Mouse (Mus musculus): ENCODE results near the gene Olfr107. TPM values are rescaled to one million over a fixed set of nuclear protein-coding genes. Genes with fewer than 3 reads are reported as not detected.

Olfr107 gene
- polyA plus RNA-seq (2015; fragmentation: Nextera tagmentation; extraction: Ambion mirVana), result not detected in 2 replicates

GRCm38 (mm10) chr17:37398926-37399325 is at the start of gene Olfr107:
Gene Olfr107 (plus strand): TSS chr17:37399226.
- 57% methylated on average over 3 of the region's 3 CpGs for WGBS (ENCODE audit: insufficient replicate concordance)
- no peaks in the 10 kb centered on the region for H3K4me1 ChIP-seq (replicated peaks)
- H3K9ac ChIP-seq, result no peak within 1 kb of the TSS
- no peak within 1 kb of the TSS for H3K27ac ChIP-seq
- H3K36me3 ChIP-seq, result no peaks in the 10 kb centered on the region
- no peak within 1 kb of the TSS for H3K4me3 ChIP-seq (replicated peaks)
- H3K27me3 ChIP-seq, result no peaks in the 10 kb centered on the region
- no peak for ATAC-seq (ENCODE audit: low read depth)
- H3K4me2 ChIP-seq, result no peak within 1 kb of the TSS
- no peaks in the 10 kb centered on the region for H3K9me3 ChIP-seq (replicated peaks)
- DNase-seq, result no peak

DNA sequence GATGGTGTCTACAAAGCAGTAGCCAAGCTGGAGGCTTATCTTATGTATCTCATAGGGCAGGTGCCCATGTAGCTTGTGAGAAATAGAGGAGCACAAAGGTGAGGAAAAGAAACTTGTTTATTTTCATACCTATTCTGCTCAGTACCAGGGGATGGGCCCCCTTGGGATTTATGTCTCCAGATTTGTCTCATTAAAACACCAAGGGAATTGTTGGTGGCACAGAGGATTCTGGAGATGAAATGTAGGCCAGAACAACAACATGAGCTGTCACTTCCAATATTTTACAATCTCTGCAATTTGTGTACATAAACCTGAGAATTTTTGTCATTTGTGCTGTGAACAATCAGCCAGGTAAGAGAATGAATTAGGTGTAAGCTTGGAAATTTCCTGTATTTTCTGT is 39.7 kb upstream of the Olfr107 start, which contains the start of gene Olfr104-ps:
Gene Olfr104-ps, plus strand, starts transcription at position 301 of the 400 bp plus-strand sequence.
- no peak within 1 kb of the TSS for H3K9ac ChIP-seq
- no peak for ATAC-seq (ENCODE audit: low read depth)
- H3K4me2 ChIP-seq, result no peak within 1 kb of the TSS
- H3K27ac ChIP-seq, result no peak within 1 kb of the TSS
- no peaks in the 10 kb centered on the region for H3K36me3 ChIP-seq
- H3K27me3 ChIP-seq, result no peaks in the 10 kb centered on the region
- H3K4me3 ChIP-seq (replicated peaks), result no peak within 1 kb of the TSS
- DNase-seq, result no peak
- no peaks in the 10 kb centered on the region for H3K4me1 ChIP-seq (replicated peaks)
- no peaks in the 10 kb centered on the region for H3K9me3 ChIP-seq (replicated peaks)

- ATAC-seq (ENCODE audit: low read depth), result no peak
- no peaks in the 10 kb centered on the region for H3K9me3 ChIP-seq (replicated peaks)
- no peaks in the 10 kb centered on the region for H3K36me3 ChIP-seq
- H3K9ac ChIP-seq, result no peak within 1 kb of the TSS
- no peak for DNase-seq
- no peak within 1 kb of the TSS for H3K4me3 ChIP-seq (replicated peaks)
- H3K27me3 ChIP-seq, result no peaks in the 10 kb centered on the region
- no peak within 1 kb of the TSS for H3K27ac ChIP-seq
- H3K4me2 ChIP-seq, result no peak within 1 kb of the TSS
- no peaks in the 10 kb centered on the region for H3K4me1 ChIP-seq (replicated peaks)
These were observed 20.3 kb upstream of the Olfr107 start, which contains the start of gene Olfr105-ps for GRCm38 (mm10) chr17:37378733-37379132. Gene Olfr105-ps (plus strand): TSS chr17:37379033.

- Histone ChIP-seq H3K27me3 (no peaks in the 10 kb centered on the region), H3K9ac (no peak within 1 kb of the TSS), H3K36me3 (no peaks in the 10 kb centered on the region), H3K9me3 (replicated peaks) (no peaks in the 10 kb centered on the region), H3K4me2 (no peak within 1 kb of the TSS), H3K4me3 (replicated peaks) (no peak within 1 kb of the TSS), H3K4me1 (replicated peaks) (no peaks in the 10 kb centered on the region), H3K27ac (no peak within 1 kb of the TSS)
- ATAC-seq (ENCODE audit: low read depth) (no peak), DNase-seq (no peak)
- WGBS (ENCODE audit: insufficient replicate concordance), result 51% methylated on average over 1 of the region's 1 CpGs
These were observed 8.9 kb upstream of the Olfr107 start, which contains the start of gene Olfr106-ps for GRCm38 (mm10) chr17:37390093-37390492. Gene Olfr106-ps (plus strand): TSS chr17:37390393.

DNA sequence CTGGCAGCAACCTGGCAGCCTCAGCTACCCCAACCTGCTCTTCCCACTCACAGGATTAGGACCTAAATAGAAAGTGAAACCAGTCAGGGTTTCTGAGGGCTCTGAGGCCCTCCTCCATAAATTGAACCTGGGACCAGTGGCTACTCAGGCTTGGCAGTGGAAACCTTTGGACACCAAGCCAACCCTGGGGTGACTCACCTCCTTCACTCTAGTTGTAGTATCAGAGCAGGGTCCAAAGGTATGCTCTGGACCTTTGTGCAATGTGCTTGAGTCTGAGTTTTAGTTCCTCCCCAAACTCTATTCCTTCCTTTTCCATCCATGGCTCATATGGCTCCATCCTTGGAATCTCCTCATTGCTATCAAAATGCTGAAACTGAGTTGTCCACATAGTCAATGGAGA is 14.4 kb downstream of the Olfr107 start:
- ATAC-seq (ENCODE audit: low read depth) (no peak), DNase-seq (no peak)
- Histone ChIP-seq H3K4me3 (replicated peaks) (no peak overlapping the region), H3K4me2 (no peak overlapping the region), H3K27ac (no peak overlapping the region), H3K4me1 (replicated peaks) (no peaks in the 10 kb centered on the region), H3K9me3 (replicated peaks) (no peaks in the 10 kb centered on the region), H3K9ac (no peak overlapping the region), H3K27me3 (no peaks in the 10 kb centered on the region), H3K36me3 (no peaks in the 10 kb centered on the region)

DNA sequence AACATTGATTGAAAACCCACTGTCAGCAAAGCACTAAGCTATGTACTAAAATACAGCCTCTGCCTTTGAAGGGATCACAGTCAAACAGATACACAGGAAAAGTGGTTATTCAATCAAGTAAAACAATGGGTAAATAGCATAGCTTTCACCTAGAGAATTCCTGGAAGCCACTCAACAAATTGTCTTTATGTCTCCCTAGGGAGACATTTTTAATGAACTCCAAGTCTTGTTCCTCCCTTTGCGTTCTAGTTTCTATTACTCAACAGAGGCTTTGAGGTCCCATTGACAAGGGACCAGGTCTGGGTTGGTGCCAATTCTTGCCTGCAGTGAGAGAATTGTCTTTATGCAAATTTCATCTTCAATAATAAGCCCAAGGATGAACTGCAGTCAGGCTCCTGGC is 46.2 kb downstream of the Olfr107 start, which contains the start of gene Olfr108:
Gene Olfr108, plus strand, starts transcription at position 301 of the 400 bp plus-strand sequence.
- H3K4me2 ChIP-seq, result no peak within 1 kb of the TSS
- 0 out of 2 replicates have a peak, but pooled peaks cover 3% of the 10 kb centered on the region for H3K9me3 ChIP-seq (replicated peaks)
- no peak within 1 kb of the TSS for H3K9ac ChIP-seq
- no peak within 1 kb of the TSS for H3K4me3 ChIP-seq (replicated peaks)
- 77% methylated on average over 1 of the region's 1 CpGs for WGBS (ENCODE audit: insufficient replicate concordance)
- ATAC-seq (ENCODE audit: low read depth) (no peak), DNase-seq (no peak)
- no peak within 1 kb of the TSS for H3K27ac ChIP-seq
- H3K27me3 ChIP-seq, result no peaks in the 10 kb centered on the region
- H3K36me3 ChIP-seq, result no peaks in the 10 kb centered on the region
- no peaks in the 10 kb centered on the region for H3K4me1 ChIP-seq (replicated peaks)

Other genes with a start within 250 kb of the Olfr107 start
- gene Olfr93, start 237.7 kb upstream of the Olfr107 start, polyA plus RNA-seq (2015; fragmentation: Nextera tagmentation; extraction: Ambion mirVana), result not detected in 2 replicates
- not detected in 2 replicates for gene Ubd, start 205.3 kb upstream of the Olfr107 start, polyA plus RNA-seq (2015; fragmentation: Nextera tagmentation; extraction: Ambion mirVana)
- gene Olfr94, start 198.2 kb upstream of the Olfr107 start, polyA plus RNA-seq (2015; fragmentation: Nextera tagmentation; extraction: Ambion mirVana), result not detected in 2 replicates
- not detected in 2 replicates for gene Olfr95, start 186.1 kb upstream of the Olfr107 start, polyA plus RNA-seq (2015; fragmentation: Nextera tagmentation; extraction: Ambion mirVana)
- not detected in 2 replicates for gene Olfr96, start 179.1 kb upstream of the Olfr107 start, polyA plus RNA-seq (2015; fragmentation: Nextera tagmentation; extraction: Ambion mirVana)
- gene Olfr97, start 161.9 kb upstream of the Olfr107 start, polyA plus RNA-seq (2015; fragmentation: Nextera tagmentation; extraction: Ambion mirVana), result not detected in 2 replicates
- not detected in 2 replicates for gene Olfr98, start 135.5 kb upstream of the Olfr107 start, polyA plus RNA-seq (2015; fragmentation: Nextera tagmentation; extraction: Ambion mirVana)
- 1.3 and 1.5 TPM in 2 replicates for gene H2-M3, start 129.0 kb upstream of the Olfr107 start, polyA plus RNA-seq (2015; fragmentation: Nextera tagmentation; extraction: Ambion mirVana)
- gene Olfr99, start 115.8 kb upstream of the Olfr107 start, polyA plus RNA-seq (2015; fragmentation: Nextera tagmentation; extraction: Ambion mirVana), result not detected in 2 replicates
- gene Olfr101, start 94.9 kb upstream of the Olfr107 start, polyA plus RNA-seq (2015; fragmentation: Nextera tagmentation; extraction: Ambion mirVana), result not detected in 2 replicates
- gene Olfr102, start 82.2 kb upstream of the Olfr107 start, polyA plus RNA-seq (2015; fragmentation: Nextera tagmentation; extraction: Ambion mirVana), result not detected in 2 replicates
- not detected in 2 replicates for gene Olfr103, start 59.5 kb upstream of the Olfr107 start, polyA plus RNA-seq (2015; fragmentation: Nextera tagmentation; extraction: Ambion mirVana)
- not detected in 2 replicates for gene Olfr104-ps, start 39.6 kb upstream of the Olfr107 start, polyA plus RNA-seq (2015; fragmentation: Nextera tagmentation; extraction: Ambion mirVana)
- gene Olfr105-ps, start 20.2 kb upstream of the Olfr107 start, polyA plus RNA-seq (2015; fragmentation: Nextera tagmentation; extraction: Ambion mirVana), result not detected in 2 replicates
- not detected in 2 replicates for gene Olfr106-ps, start 8.8 kb upstream of the Olfr107 start, polyA plus RNA-seq (2015; fragmentation: Nextera tagmentation; extraction: Ambion mirVana)
- not detected in 2 replicates for gene Olfr108, start 46.3 kb downstream of the Olfr107 start, polyA plus RNA-seq (2015; fragmentation: Nextera tagmentation; extraction: Ambion mirVana)
- gene Olfr109, start 59.7 kb downstream of the Olfr107 start, polyA plus RNA-seq (2015; fragmentation: Nextera tagmentation; extraction: Ambion mirVana), result not detected in 2 replicates
- not detected in 2 replicates for gene H2-M2, start 84.3 kb downstream of the Olfr107 start, polyA plus RNA-seq (2015; fragmentation: Nextera tagmentation; extraction: Ambion mirVana)
- not detected in 2 replicates for gene Olfr110, start 93.2 kb downstream of the Olfr107 start, polyA plus RNA-seq (2015; fragmentation: Nextera tagmentation; extraction: Ambion mirVana)
- gene Olfr111, start 108.8 kb downstream of the Olfr107 start, polyA plus RNA-seq (2015; fragmentation: Nextera tagmentation; extraction: Ambion mirVana), result not detected in 2 replicates
- gene Olfr112, start 170.2 kb downstream of the Olfr107 start, polyA plus RNA-seq (2015; fragmentation: Nextera tagmentation; extraction: Ambion mirVana), result not detected in 2 replicates
- not detected in 2 replicates for gene Olfr113, start 178.4 kb downstream of the Olfr107 start, polyA plus RNA-seq (2015; fragmentation: Nextera tagmentation; extraction: Ambion mirVana)
- gene Olfr114, start 193.5 kb downstream of the Olfr107 start, polyA plus RNA-seq (2015; fragmentation: Nextera tagmentation; extraction: Ambion mirVana), result not detected in 2 replicates
- not detected in 2 replicates for gene Olfr115, start 227.9 kb downstream of the Olfr107 start, polyA plus RNA-seq (2015; fragmentation: Nextera tagmentation; extraction: Ambion mirVana)
- gene Olfr116, start 228.0 kb downstream of the Olfr107 start, polyA plus RNA-seq (2015; fragmentation: Nextera tagmentation; extraction: Ambion mirVana), result not detected in 2 replicates

All from liver, embryonic 13.5 days (tissue).